Mouse (Mus musculus) c-Kit-positive CD71-positive TER-119-positive erythroid progenitor cells, embryonic 14.5 days (primary cell): ENCODE data around the gene Garem2.

Experiments
- DNase-seq: peaks from one replicate; pipeline ENCODE4 v3.0.0-alpha.2; 2013; ENCODE audit warnings: low spot score

The Garem2 gene

GRCm38 (mm10) chr5:30111771-30112170, 6.8 kb downstream of the Garem2 start:
- DNase-seq: no peak

- no peak for DNase-seq
These were observed 7.6 kb downstream of the Garem2 start for GRCm38 (mm10) chr5:30112533-30113068.

- no peak for DNase-seq
These were observed 9.2 kb downstream of the Garem2 start for GRCm38 (mm10) chr5:30113881-30114760.

GRCm38 (mm10) chr5:30114761-30115140, 9.8 kb downstream of the Garem2 start:
- DNase-seq: no peak

GRCm38 (mm10) chr5:30115718-30116117, 10.8 kb downstream of the Garem2 start:
- DNase-seq: no peak

- DNase-seq: no peak
These were observed 13.1 kb downstream of the Garem2 start for GRCm38 (mm10) chr5:30118018-30118417.

- no peak for DNase-seq
These were observed 14.2 kb downstream of the Garem2 start for GRCm38 (mm10) chr5:30119163-30119562.

GRCm38 (mm10) chr5:30120106-30120505, 15.1 kb downstream of the Garem2 start:
- DNase-seq: no peak

GRCm38 (mm10) chr5:30122481-30122880, 17.5 kb downstream of the Garem2 start:
- no peak for DNase-seq

- DNase-seq: peak; percentile 34
These were observed 20.6 kb downstream of the Garem2 start for GRCm38 (mm10) chr5:30125587-30125986.

GRCm38 (mm10) chr5:30126756-30127155, 21.8 kb downstream of the Garem2 start:
- no peak for DNase-seq

- no peak for DNase-seq
These were observed 23.1 kb downstream of the Garem2 start for GRCm38 (mm10) chr5:30127921-30128597.

- DNase-seq: no peak
These were observed 23.7 kb downstream of the Garem2 start for GRCm38 (mm10) chr5:30128680-30129079.

GRCm38 (mm10) chr5:30131246-30131645, 26.3 kb downstream of the Garem2 start:
- DNase-seq: no peak

- DNase-seq: no peak
These were observed 27.2 kb downstream of the Garem2 start for GRCm38 (mm10) chr5:30132173-30132572.

- DNase-seq: no peak
These were observed 30.8 kb downstream of the Garem2 start for GRCm38 (mm10) chr5:30135711-30136231.

GRCm38 (mm10) chr5:30137271-30137670, 32.3 kb downstream of the Garem2 start:
- DNase-seq: no peak

GRCm38 (mm10) chr5:30138193-30138592, 33.2 kb downstream of the Garem2 start:
- DNase-seq: no peak

GRCm38 (mm10) chr5:30146526-30146925, 41.6 kb downstream of the Garem2 start:
- DNase-seq: no peak

- no peak for DNase-seq
These were observed 43.4 kb downstream of the Garem2 start for GRCm38 (mm10) chr5:30148133-30148920.

GRCm38 (mm10) chr5:30152007-30152406, 47.0 kb downstream of the Garem2 start:
- no peak for DNase-seq

- no peak for DNase-seq
These were observed 47.5 kb downstream of the Garem2 start for GRCm38 (mm10) chr5:30152413-30152812.
